Mouse (Mus musculus): ENCODE results near the gene Khdc1c. TPM values are rescaled to one million over a fixed set of nuclear protein-coding genes. Genes with fewer than 3 reads are reported as not detected.
"Not testable (repeated sequence)": the region's sequence is repeated elsewhere in the genome, so short reads cannot be mapped to it uniquely, and the experiment has no call there.

Khdc1c gene
- total RNA-seq (2015; ENCODE audit: low replicate concordance) (not detected in 2 replicates), total RNA-seq (2017; ENCODE audit: low replicate concordance) (not detected in 2 replicates)

DNA sequence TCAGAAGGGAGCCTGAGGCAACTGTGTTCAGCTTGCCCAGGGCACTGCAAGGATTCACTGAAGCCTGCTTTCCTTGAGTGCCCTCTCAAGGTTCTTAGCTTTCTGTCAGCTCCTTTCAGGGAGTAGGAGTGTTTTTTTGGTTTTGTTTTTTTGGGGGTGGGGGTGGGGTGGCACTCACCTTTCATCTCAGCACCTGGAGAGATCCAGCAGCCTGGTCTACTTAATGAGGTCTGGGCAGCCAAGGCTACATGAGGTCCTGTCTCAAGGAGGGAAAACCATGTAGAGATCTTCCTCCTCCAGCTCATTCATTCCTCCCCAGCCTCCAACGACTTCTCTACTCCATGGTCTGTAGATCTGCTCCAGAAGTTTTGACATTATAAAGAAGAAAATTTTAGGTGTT, at the start of gene Khdc1c:
TSS of gene Khdc1c (plus strand) at position 301 of the 400 bp plus-strand sequence.
- ATAC-seq (replicated peaks; ENCODE audit: low FRiP score, poor library complexity, severe bottlenecking): not testable (repeated sequence)

DNA sequence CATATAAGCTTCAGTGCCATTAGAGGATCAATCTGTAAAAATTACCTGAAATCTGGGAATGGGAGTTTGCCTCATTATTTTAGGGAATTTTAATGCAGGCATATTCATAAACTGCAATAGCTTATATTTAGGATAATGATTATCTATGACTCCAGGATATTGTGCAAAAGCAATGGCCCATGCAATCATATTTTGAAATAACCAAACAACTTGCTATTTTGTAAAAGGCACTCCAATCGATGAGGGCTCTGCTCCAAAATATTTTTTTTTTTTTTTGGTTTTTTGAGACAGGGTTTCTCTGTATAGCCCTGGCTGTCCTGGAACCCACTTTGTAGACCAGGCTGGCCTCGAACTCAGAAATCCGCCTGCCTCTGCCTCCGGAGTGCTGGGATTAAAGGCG, 47.9 kb upstream of the Khdc1c start:
- not testable (repeated sequence) for ATAC-seq (replicated peaks; ENCODE audit: low FRiP score, poor library complexity, severe bottlenecking)

DNA sequence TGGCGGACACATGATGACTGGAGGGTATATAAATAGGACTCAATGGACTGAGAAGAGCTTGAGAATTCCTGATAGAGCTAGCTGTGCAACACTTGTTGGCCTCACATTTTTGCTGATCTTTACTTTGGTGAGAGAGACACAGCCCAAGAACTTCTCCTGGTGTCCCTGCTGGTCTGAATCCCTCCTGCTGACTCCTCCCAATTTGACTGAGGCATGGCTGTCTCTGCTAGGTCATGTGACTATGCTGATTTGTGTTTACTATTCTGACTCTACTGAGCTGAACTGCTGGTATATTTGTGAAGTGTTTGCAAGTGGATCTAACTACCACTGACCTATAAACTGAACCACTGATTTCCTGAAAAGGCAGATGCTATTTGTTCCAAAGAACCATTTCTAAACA, 46.5 kb upstream of the Khdc1c start:
- ATAC-seq (replicated peaks; ENCODE audit: low FRiP score, poor library complexity, severe bottlenecking): no peak

DNA sequence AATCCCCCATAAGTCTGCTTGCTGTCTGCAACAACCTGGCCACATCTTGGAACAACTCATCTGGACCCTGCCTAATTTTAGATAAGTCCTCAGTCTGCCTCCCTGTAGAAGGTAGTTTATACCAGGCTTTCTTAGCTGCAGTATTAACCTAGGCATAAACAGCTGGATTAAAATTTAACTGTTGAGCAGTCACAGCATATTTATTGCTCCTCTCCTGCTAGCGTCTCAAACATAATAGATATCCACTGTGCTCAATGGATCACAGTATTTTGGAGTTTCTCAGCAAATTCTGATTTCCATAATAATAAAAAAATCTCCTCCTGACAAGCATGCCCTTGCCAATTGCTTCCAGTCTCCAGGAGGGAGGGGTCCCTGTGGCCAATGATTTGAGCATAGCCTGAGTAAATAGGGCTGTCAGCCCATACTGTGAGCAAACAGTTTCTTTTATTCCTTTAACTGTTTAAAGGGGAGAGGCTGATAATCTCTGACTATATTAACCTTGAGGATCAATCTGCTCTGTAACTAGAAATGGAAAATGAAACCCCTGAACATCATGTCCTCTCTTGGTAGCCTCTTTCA, 44.0 kb upstream of the Khdc1c start:
- no peak for ATAC-seq (replicated peaks; ENCODE audit: low FRiP score, poor library complexity, severe bottlenecking)

DNA sequence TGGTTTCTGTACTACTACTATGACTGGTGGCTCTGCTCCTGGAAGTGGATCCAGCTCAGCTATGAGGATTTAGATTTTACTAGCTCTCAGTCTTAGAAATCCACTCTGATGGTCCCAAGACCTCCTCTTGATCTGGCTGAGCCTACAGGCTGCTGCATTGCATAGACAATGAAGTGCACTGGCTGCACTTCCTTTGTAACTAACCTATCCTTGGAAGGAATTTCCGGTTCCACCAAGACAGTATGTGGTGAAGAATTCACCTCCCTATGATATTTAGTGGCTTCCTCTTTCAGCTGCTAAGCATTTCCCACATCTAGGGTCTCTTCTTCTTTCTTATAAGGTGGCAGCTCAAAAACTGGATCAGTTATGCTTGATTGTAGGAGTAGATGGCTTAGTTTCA, 43.5 kb upstream of the Khdc1c start:
- ATAC-seq (replicated peaks; ENCODE audit: low FRiP score, poor library complexity, severe bottlenecking): no peak

DNA sequence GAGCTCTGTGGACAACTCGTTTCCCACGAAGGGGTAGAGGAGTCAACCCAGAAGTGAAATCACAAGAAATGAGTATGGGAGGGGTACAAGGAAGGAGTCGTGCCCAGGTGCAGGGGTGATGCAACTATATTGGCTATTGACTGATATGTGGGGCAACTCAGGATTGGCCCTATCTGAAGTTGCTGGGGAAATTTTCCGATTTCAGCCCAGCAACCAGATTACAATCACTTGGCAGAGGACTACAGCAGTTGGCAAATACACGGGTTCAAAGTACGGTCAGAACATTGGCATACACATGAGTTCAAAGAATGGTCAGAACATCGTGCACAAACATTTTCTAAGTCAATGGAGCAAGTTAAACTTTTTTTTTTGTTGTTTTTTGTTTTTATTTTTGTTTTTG, 41.4 kb upstream of the Khdc1c start:
- no peak for ATAC-seq (replicated peaks; ENCODE audit: low FRiP score, poor library complexity, severe bottlenecking)

DNA sequence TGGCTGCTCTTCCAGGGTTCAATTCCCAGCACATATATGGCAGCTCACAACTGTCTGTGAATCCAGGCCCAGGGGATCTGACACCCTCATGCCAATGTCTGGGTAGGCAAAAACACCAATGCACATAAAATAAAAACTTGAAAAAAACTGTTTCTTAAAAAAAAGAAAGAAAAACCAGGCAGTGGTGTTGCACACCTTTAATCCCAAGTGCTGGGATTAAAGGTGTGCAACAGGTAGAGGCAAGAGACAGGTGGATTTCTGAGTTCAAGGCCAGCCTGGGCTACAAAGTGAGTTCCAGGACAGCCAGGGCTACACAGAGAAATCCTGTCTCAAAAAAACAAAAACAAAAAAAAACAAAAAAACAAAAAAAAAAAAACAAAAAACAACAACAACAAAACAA, 37.0 kb upstream of the Khdc1c start:
- not testable (repeated sequence) for ATAC-seq (replicated peaks; ENCODE audit: low FRiP score, poor library complexity, severe bottlenecking)

DNA sequence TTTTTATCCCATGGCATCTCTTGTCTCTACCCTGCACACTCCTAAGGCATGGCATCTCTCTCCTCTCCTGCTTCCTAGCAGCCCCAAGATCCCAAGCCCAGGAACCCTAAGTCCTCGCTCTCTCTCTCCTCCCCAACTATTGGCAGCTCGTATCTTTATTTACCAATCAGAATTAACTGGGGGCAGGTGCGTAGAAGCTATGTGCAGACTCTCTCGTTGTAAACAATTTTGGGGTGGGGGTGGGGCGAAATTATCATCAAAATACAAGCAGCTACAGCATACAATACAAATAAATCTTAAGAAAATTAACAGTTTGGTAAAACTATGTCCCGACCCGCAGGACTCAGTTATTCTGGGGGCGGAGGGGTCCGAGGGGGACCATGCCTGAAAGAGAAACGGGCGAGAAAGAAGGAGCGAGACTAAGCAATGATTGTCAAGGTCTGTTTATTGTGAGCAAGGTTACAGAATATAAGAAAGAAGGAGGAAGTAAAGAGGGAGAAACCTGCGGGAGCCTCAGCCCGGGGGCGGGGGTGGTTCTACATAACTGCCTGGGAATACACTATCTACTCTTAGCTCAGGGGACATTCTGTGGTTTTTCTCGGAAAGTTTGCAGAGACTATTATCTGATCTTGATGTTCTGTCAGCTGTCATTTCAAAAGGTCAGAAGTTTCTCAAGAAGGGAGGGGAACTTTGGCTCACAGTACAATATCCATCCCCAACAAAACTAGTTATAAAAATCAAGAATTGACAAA, 34.7 kb upstream of the Khdc1c start:
- ATAC-seq (replicated peaks; ENCODE audit: low FRiP score, poor library complexity, severe bottlenecking): no peak

DNA sequence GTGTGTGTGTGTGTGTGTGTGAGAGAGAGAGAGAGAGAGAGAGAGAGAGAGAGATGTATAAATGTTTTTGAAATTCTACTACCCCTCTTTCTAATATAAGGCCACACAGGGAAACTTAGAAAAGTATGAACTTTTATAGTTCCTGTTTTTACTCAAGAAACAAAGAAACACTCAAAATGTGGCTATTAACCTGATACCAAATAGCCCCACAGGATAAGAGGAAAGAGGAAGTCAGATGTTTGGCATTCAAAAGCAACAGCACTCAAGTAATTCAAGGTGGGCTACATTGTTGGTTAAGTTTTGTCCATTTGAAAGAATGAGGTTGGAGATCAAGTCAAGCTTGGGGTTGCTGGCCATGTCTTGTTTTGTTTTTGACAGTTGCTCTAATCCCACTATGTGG, 32.3 kb upstream of the Khdc1c start:
- no peak for ATAC-seq (replicated peaks; ENCODE audit: low FRiP score, poor library complexity, severe bottlenecking)

DNA sequence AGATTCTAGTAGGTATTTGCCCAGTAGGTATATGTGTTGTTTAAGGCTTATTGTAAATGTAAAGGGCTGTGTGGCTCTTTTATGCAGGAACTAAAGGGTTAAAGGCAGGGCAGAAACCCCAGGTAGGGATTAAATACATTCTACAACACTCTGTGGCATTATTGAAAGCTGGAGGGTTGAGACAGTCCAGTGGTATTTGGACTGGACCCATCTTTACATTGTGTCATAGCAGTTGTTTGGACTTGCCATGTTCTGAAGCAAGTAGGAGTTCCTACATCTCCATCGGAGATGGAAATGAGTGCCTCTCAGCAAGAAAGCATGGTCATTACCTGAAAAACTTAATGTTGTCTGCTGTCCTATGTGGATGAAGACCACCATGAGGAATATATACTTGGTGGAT, 27.4 kb upstream of the Khdc1c start:
- ATAC-seq (replicated peaks; ENCODE audit: low FRiP score, poor library complexity, severe bottlenecking): no peak

DNA sequence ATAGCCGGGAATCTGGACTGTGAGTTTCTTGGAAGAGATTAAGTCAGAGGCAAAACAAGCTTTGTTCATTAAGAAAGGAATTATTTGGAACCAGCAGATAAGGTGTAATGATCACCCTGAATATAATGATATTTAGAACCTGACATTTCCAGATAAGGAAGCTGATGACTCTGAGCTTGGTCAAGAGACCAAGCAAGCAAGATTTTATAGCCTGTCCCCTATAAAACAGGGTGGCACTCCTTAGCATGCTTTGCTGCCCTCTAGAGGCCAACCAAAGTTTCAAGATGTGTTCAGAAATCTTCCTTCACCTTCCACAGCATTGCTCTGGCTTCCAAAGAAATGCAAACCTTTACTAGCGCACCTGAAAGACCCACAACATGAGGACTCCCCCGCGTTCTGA, 23.9 kb upstream of the Khdc1c start:
- no peak for ATAC-seq (replicated peaks; ENCODE audit: low FRiP score, poor library complexity, severe bottlenecking)

DNA sequence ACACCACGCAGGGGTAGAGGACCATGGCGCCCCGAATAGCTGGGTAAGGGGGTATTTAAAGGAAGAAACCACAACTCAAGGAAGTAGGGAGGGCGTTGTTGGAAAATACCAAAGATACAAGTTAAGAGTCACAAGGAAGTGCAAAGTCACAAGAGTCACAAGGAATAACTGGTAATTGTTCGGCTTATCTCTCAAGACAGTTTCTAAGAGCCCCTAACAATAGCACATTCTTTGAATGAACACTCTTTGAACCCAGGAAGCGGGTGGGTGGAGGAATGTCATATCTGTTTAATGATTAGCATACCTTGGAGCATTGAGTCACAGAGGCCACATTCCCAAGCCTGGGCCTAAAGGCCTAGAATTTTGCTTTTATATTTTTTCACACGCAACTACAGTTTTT, 23.4 kb upstream of the Khdc1c start:
- ATAC-seq (replicated peaks; ENCODE audit: low FRiP score, poor library complexity, severe bottlenecking): not testable (repeated sequence)

DNA sequence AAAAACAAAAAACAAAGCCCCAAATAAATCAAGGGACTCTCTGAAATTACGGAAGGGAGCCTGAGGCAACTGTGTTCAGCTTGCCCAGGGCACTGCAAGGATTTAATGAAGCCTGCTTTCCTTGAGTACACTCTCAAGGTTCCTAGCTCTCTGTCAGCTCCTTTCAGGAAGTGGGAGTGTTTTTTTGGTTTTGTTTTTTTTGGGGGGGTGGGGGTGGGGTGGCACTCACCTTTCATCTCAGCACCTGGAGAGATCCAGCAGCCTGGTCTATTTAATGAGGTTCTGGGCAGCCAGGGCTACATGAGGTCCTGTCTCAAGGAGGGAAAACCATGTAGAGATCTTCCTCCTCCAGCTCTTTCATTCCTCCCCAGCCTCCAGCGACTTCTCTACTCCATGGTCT, 18.8 kb upstream of the Khdc1c start, which contains the start of gene Khdc1a:
TSS of gene Khdc1a (plus strand) at position 301 of the 400 bp plus-strand sequence.
- ATAC-seq (replicated peaks; ENCODE audit: low FRiP score, poor library complexity, severe bottlenecking): no peak

DNA sequence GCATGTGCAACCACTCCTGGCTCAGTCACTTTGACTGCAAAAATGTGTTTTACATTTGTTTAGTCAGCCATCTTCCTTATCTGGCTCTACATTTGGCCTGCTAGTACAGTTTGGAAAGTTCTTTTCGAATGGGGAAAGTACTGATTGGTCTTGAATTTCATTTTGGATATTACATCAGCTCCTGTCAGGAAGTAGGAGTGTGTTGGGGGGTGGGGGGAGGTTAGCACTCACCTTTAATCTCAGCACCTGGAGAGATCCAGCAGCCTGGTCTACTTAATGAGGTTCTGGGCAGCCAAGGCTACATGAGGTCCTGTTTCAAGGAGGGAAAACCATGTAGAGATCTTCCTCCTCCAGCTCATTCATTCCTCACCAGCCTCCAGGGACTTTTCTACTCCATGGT, 15.1 kb downstream of the Khdc1c start, which contains the start of gene Khdc1b:
TSS of gene Khdc1b (plus strand) at position 301 of the 400 bp plus-strand sequence.
- ATAC-seq (replicated peaks; ENCODE audit: low FRiP score, poor library complexity, severe bottlenecking): no peak

DNA sequence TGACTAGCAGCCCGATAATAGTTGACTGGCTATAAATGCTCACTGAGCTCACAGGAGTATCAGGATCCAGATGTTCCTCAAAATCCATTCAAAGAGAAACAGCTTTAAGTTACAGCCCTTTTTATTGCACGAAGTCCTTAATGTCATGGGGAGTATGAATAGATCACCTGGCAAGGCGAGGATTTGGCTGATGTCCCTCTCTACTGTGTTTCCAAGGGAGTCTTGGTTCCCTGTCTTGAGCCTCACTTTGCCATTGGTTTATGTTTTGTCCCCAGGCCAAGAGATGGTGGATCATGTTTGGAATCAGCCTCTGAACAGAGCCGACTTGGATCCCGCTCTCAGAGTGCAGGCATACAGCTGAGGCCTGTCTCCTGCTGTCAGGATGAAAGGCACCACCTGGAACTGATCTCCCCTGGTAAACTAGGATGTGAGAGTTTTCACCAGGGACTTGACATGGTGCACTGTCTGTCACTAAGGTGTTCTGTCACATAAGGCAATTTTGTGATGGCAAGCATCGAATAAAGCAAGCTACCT, 23.1 kb downstream of the Khdc1c start:
- ATAC-seq (replicated peaks; ENCODE audit: low FRiP score, poor library complexity, severe bottlenecking): no peak

DNA sequence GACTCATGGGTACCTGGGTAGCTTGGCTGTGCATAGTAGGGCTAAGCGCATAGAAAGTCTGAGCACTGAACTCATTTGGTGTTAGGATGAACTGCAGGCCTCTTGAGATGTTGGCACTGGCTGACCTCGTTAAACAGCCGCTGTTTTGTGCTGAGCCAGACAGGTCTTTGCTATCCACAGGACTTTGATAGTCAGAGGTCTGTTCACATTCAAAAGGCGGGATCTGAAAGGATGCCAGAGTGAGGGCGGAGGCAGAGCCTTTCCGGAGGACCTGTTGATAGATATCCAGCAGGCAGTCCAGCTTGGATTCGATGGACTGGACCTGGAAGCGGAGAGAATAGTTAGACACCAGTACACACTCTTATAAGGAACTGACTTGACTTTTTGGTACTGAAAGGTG, 34.7 kb downstream of the Khdc1c start:
- ATAC-seq (replicated peaks; ENCODE audit: low FRiP score, poor library complexity, severe bottlenecking): no peak

DNA sequence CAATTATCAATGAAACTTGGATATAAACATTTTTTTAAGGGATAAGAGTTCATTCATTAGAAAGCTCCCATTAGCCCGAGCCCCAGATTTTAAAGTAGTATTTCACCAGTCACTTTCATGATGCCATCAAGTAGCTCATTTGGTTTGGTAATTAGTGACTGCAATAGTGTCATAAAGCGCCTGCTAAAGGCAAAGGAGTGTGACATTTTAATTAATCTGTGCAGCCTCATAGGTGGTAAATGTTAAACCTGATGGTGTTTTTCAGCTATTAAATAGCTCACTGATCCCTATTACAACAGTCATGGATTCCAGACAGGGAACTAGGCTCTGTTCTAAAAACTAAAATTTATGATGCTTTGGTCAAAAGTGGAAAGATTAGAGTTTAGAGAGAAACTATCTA, 39.1 kb downstream of the Khdc1c start:
- no peak for ATAC-seq (replicated peaks; ENCODE audit: low FRiP score, poor library complexity, severe bottlenecking)

DNA sequence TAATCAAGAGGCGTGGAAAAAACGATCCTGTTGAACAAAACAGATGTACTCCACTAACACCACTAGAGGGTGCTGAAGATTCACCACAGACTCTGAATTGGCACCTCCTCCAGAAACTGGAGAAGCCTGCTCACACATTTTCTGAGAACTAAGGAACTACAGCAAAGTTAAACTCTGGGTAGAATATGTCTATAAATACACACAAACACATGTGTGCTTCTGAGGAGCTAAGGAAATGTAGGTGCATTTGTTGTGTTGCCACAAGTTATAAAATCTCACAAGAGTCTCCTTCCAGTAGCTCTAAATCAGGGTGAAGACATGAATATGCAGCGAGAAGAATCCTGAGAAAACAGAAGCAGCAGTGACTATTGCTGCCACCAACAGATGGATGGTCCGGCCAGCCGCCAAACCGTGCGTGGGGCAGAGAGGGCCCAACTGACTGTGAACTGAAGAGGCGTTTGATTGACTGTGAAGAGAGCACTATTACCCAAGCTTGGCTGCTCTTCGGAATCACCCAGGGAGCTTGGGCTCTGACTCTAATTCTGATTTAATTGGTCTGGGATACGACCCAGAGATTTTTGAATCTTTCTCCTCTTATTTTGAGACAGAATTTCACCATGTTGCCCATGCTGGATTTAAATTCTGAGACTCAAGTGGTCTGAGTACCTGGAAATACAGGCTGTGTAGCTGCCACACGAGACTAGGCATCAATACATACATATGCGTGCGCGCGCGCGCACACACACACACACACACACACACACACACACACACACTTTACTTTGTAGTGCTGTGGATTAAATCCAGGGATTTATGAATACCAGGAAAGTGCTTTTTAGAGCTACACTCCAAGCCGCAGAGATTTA, 43.4 kb downstream of the Khdc1c start:
- ATAC-seq (replicated peaks; ENCODE audit: low FRiP score, poor library complexity, severe bottlenecking): no peak

DNA sequence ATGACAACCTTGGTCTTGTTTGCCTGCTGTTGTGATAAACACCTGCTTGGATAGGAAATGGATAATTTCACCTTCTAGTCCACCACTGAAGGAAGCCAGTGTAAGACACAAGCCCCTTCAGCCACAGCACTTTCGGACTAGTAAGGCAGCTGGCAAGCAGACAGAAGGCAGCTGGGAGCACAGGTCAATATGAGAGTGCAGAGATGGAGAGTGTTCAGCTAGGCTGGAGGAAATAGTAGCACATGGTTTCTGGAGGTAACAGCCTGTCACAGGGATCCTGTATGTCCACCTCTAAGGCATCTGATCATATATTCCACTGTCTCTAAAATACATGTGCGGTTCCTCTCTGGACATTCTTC, 44.0 kb downstream of the Khdc1c start:
- no peak for ATAC-seq (replicated peaks; ENCODE audit: low FRiP score, poor library complexity, severe bottlenecking)

DNA sequence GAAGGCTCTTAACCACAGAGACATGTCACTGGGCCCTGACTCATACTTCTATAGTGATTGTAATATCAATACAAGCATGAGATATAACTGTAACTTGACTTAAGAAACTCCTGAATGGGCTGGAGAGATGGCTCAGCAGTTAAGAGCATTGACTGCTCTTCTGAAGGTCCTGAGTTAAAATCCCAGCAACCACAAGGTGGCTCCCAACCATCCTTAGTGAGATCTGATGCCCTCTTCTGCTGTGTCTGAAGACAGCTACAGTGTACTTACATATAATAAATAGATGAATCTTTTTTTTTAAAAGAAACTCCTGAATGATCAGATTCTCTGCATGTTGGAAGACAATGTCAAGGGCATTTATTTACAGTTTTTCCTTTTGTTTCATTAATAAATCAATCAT, 51.2 kb downstream of the Khdc1c start:
- ATAC-seq (replicated peaks; ENCODE audit: low FRiP score, poor library complexity, severe bottlenecking): no peak

Measured in erythroid progenitor cell, adult 5-6 weeks (primary cell).